Comparison of ENCODE assay signal across 8 mouse cellular contexts in the genomic region with DNA sequence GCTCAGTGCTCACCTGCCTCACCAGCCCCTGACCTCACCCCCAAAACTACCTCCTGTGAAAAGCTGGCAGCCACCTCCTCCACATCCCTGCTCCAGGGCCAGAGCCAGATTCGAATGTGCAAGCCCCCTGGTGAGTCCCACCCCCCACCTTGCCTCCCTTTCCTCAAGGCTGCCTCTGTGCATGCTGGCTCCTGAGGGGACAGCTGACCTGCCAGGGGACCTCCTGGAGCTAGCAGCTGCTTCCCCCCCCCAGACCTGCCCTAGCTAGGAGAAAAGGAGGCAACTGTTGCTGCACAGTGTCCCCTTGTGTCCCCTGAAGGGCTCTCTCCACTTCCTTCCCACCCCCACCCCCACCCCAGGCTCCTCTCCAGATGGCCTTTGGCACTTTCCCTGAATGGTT. TPM values are rescaled to one million over a fixed set of nuclear protein-coding genes. Genes with fewer than 3 reads are reported as not detected.
DNase-seq lines count a peak whose midpoint lies in the region; ATAC-seq and TF ChIP-seq lines count a peak whose summit lies in the region.
"Had no signal": no experiment of that assay in that cellular context is flagged by ENCODE, and none has a peak within 500 bp of the region (broad histone marks: within the 10 kb centered on the region; RNA-seq: fewer than 3 reads in every experiment).

No protein-coding gene starts in this region.

- peaks cover 95% of the 10 kb centered on the region for H3K4me1 ChIP-seq in liver, embryonic 13.5 days (replicated peaks)
- peaks cover 74% of the 10 kb centered on the region for H3K4me1 ChIP-seq in liver, embryonic 11.5 days (replicated peaks; ENCODE audit: control insufficient read depth, insufficient read depth, low read length)
- peaks cover 84% of the 10 kb centered on the region for H3K4me1 ChIP-seq in embryonic facial prominence, embryonic 15.5 days
- peaks cover 22% of the 10 kb centered on the region for H3K4me1 ChIP-seq in hindbrain, postnatal 0 days (ENCODE audit: insufficient read depth, low read length)
- H3K4me1 ChIP-seq in neural tube, embryonic 14.5 days (ENCODE audit: control insufficient read depth, insufficient read depth, low read length), result peaks cover 44% of the 10 kb centered on the region

- no peak overlapping the region for H3K4me3 ChIP-seq in liver, embryonic 13.5 days (replicated peaks)
- H3K4me3 ChIP-seq in liver, embryonic 11.5 days (ENCODE audit: low read depth, low read length), result no peak overlapping the region
- no peak overlapping the region for H3K4me3 ChIP-seq in embryonic facial prominence, embryonic 15.5 days (replicated peaks)
- H3K4me3 ChIP-seq in hindbrain, postnatal 0 days (ENCODE audit: low read length), result no peak overlapping the region
- no peak overlapping the region for H3K4me3 ChIP-seq in neural tube, embryonic 14.5 days (ENCODE audit: low read depth, low read length)

- 81% methylated on average over 1 of the region's 1 CpGs for WGBS in liver, embryonic 13.5 days (ENCODE audit: insufficient replicate concordance)
- 75% methylated on average over 1 of the region's 1 CpGs for WGBS in liver, embryonic 11.5 days
- WGBS in embryonic facial prominence, embryonic 15.5 days, result 27% methylated on average over 1 of the region's 1 CpGs
- WGBS in hindbrain, postnatal 0 days, result 13% methylated on average over 1 of the region's 1 CpGs
- 44% methylated on average over 1 of the region's 1 CpGs for whole genome bisulfite sequencing in neural tube, embryonic 14.5 days

- H3K36me3 ChIP-seq in liver, embryonic 13.5 days, result peaks cover 73% of the 10 kb centered on the region
- H3K36me3 ChIP-seq in liver, embryonic 11.5 days (ENCODE audit: control insufficient read depth, insufficient read depth, low read length), result peaks cover 55% of the 10 kb centered on the region
- H3K36me3 ChIP-seq in embryonic facial prominence, embryonic 15.5 days, result peaks cover 55% of the 10 kb centered on the region
- H3K36me3 ChIP-seq in hindbrain, postnatal 0 days (ENCODE audit: insufficient read depth, low read length), result peaks cover 40% of the 10 kb centered on the region
- H3K36me3 ChIP-seq in neural tube, embryonic 14.5 days (ENCODE audit: control insufficient read depth, insufficient read depth, low read length), result peaks cover 62% of the 10 kb centered on the region

- no peaks in the 10 kb centered on the region for H3K9me3 ChIP-seq in liver, embryonic 13.5 days (replicated peaks)
- no peaks in the 10 kb centered on the region for H3K9me3 ChIP-seq in liver, embryonic 11.5 days (ENCODE audit: control insufficient read depth, low read length)
- no peaks in the 10 kb centered on the region for H3K9me3 ChIP-seq in embryonic facial prominence, embryonic 15.5 days (replicated peaks)
- H3K9me3 ChIP-seq in hindbrain, postnatal 0 days (ENCODE audit: low read length), result no peaks in the 10 kb centered on the region
- no peaks in the 10 kb centered on the region for H3K9me3 ChIP-seq in neural tube, embryonic 14.5 days (ENCODE audit: control insufficient read depth, low read length)

- TF ChIP-seq CTCF in hindbrain, postnatal 0 days (IDR thresholded peaks at IDR 0.05; ENCODE audit: low read depth), result no peak

- ATAC-seq in liver, embryonic 13.5 days (ENCODE audit: low read depth), result no peak
- no peak for ATAC-seq in liver, embryonic 11.5 days (replicated peaks; ENCODE audit: low FRiP score)
- ATAC-seq in embryonic facial prominence, embryonic 15.5 days (ENCODE audit: insufficient number of reproducible peaks, low FRiP score, low TSS enrichment, low read depth), result no peak
- ATAC-seq in hindbrain, postnatal 0 days, result no peak
- no peak for ATAC-seq in neural tube, embryonic 14.5 days (ENCODE audit: low read depth)
- ATAC-seq in activated CD4-positive, CD25-positive, alpha-beta regulatory T cell, adult 4 months, result no peak

- H3K27ac ChIP-seq in liver, embryonic 13.5 days, result peak overlapping the region; percentile 27; the same call in 1 of the 2 replicates
- H3K27ac ChIP-seq in liver, embryonic 11.5 days (ENCODE audit: low read depth, low read length), result no peak overlapping the region
- peak overlapping the region; percentile 3; the same call in 1 of the 2 replicates for H3K27ac ChIP-seq in embryonic facial prominence, embryonic 15.5 days (replicated peaks)
- H3K27ac ChIP-seq in hindbrain, postnatal 0 days, result peak overlapping the region; percentile 96
- H3K27ac ChIP-seq in neural tube, embryonic 14.5 days (ENCODE audit: low read depth, low read length), result peak overlapping the region; percentile 52; the same call in 1 of the 2 replicates

- DNase-seq in liver, embryonic 13.5 days, result no peak
- no peak for DNase-seq in liver, embryonic 11.5 days (ENCODE audit: low spot score)
- no peak for DNase-seq in hindbrain, postnatal 0 days (ENCODE audit: low spot score)
- no peak for DNase-seq in layer of hippocampus, postnatal 36 days
- DNase-seq: cerebellum, adult 18-20 months had no signal

- H3K9ac ChIP-seq in liver, embryonic 13.5 days, result no peak overlapping the region
- no peak overlapping the region for H3K9ac ChIP-seq in liver, embryonic 11.5 days (ENCODE audit: low read depth, low read length)
- H3K9ac ChIP-seq in embryonic facial prominence, embryonic 15.5 days, result no peak overlapping the region
- no peak overlapping the region for H3K9ac ChIP-seq in hindbrain, postnatal 0 days (replicated peaks; ENCODE audit: low read length)
- no peak overlapping the region for H3K9ac ChIP-seq in neural tube, embryonic 14.5 days (replicated peaks; ENCODE audit: low read depth, low read length)

- no peaks in the 10 kb centered on the region for H3K27me3 ChIP-seq in liver, embryonic 13.5 days
- no peaks in the 10 kb centered on the region for H3K27me3 ChIP-seq in liver, embryonic 11.5 days (replicated peaks; ENCODE audit: control insufficient read depth, insufficient read depth, low read length)
- no peaks in the 10 kb centered on the region for H3K27me3 ChIP-seq in embryonic facial prominence, embryonic 15.5 days
- no peaks in the 10 kb centered on the region for H3K27me3 ChIP-seq in hindbrain, postnatal 0 days (ENCODE audit: insufficient read depth, low read length)
- no peaks in the 10 kb centered on the region for H3K27me3 ChIP-seq in neural tube, embryonic 14.5 days (ENCODE audit: control insufficient read depth, insufficient read depth, low read length)

- no peak overlapping the region for H3K4me2 ChIP-seq in liver, embryonic 13.5 days
- no peak overlapping the region for H3K4me2 ChIP-seq in liver, embryonic 11.5 days
- H3K4me2 ChIP-seq in embryonic facial prominence, embryonic 15.5 days (replicated peaks), result no peak overlapping the region
- no peak overlapping the region for H3K4me2 ChIP-seq in hindbrain, postnatal 0 days (ENCODE audit: low read depth, low read length)
- H3K4me2 ChIP-seq in neural tube, embryonic 14.5 days (ENCODE audit: low read depth, low read length), result no peak overlapping the region

RNA-seq across cellular contexts. Expression of a gene that starts 7.2 kb away (rescaled TPM):
- 3.0 and 3.3 TPM in 2 replicates for polyA plus RNA-seq in liver, embryonic 13.5 days (2015; fragmentation: Nextera tagmentation; extraction: Ambion mirVana)
- 19.2 and 20.1 TPM in 2 replicates for polyA plus RNA-seq in liver, embryonic 11.5 days (2014; fragmentation: Nextera tagmentation; extraction: Ambion mirVana)
- 18.3 and 20.4 TPM in 2 replicates for polyA plus RNA-seq in embryonic facial prominence, embryonic 15.5 days (2015; fragmentation: Nextera tagmentation; extraction: Ambion mirVana)
- total RNA-seq in hindbrain, postnatal 0 days (2014; rRNA removed), result 146 and 172 TPM in 2 replicates
- polyA plus RNA-seq in hindbrain, postnatal 0 days (2015; fragmentation: Nextera tagmentation; extraction: Ambion mirVana), result 14.7 and 15.8 TPM in 2 replicates
- polyA plus RNA-seq in neural tube, embryonic 14.5 days (2014; fragmentation: Nextera tagmentation; extraction: Ambion mirVana), result 38.8 and 39.8 TPM in 2 replicates
- polyA plus RNA-seq in activated CD4-positive, CD25-positive, alpha-beta regulatory T cell, adult 4 months (2017; shearing (Covaris generic)), result 1 to 10 TPM; 7.3 to 9.2 TPM
- total RNA-seq in layer of hippocampus, postnatal 36 days (2021), result 10 to 100 TPM; 58.9 to 62.6 TPM

RNA-seq across cellular contexts. Expression of a gene that starts 10.5 kb away (rescaled TPM):
- 19.5 and 21.9 TPM in 2 replicates for polyA plus RNA-seq in liver, embryonic 13.5 days (2015; fragmentation: Nextera tagmentation; extraction: Ambion mirVana)
- 22.5 and 25.1 TPM in 2 replicates for polyA plus RNA-seq in liver, embryonic 11.5 days (2014; fragmentation: Nextera tagmentation; extraction: Ambion mirVana)
- 102 and 116 TPM in 2 replicates for polyA plus RNA-seq in embryonic facial prominence, embryonic 15.5 days (2015; fragmentation: Nextera tagmentation; extraction: Ambion mirVana)
- total RNA-seq in hindbrain, postnatal 0 days (2014; rRNA removed), result 257 and 261 TPM in 2 replicates
- 730 and 732 TPM in 2 replicates for polyA plus RNA-seq in hindbrain, postnatal 0 days (2015; fragmentation: Nextera tagmentation; extraction: Ambion mirVana)
- polyA plus RNA-seq in neural tube, embryonic 14.5 days (2014; fragmentation: Nextera tagmentation; extraction: Ambion mirVana), result 249 and 286 TPM in 2 replicates
- polyA plus RNA-seq in activated CD4-positive, CD25-positive, alpha-beta regulatory T cell, adult 4 months (2017; shearing (Covaris generic)), result 100 to 1,000 TPM; 132 to 177 TPM
- 10 to 100 TPM; 58.5 to 63.4 TPM for total RNA-seq in layer of hippocampus, postnatal 36 days (2021)

RNA-seq across cellular contexts. Expression of a gene that starts 14.6 kb away (rescaled TPM):
- 0.54 and 0.69 TPM in 2 replicates for polyA plus RNA-seq in liver, embryonic 13.5 days (2015; fragmentation: Nextera tagmentation; extraction: Ambion mirVana)
- polyA plus RNA-seq in liver, embryonic 11.5 days (2014; fragmentation: Nextera tagmentation; extraction: Ambion mirVana), result 2.8 and 3.1 TPM in 2 replicates
- polyA plus RNA-seq in embryonic facial prominence, embryonic 15.5 days (2015; fragmentation: Nextera tagmentation; extraction: Ambion mirVana), result 9.3 and 10.9 TPM in 2 replicates
- 270 and 288 TPM in 2 replicates for total RNA-seq in hindbrain, postnatal 0 days (2014; rRNA removed)
- polyA plus RNA-seq in hindbrain, postnatal 0 days (2015; fragmentation: Nextera tagmentation; extraction: Ambion mirVana), result 95.5 and 106 TPM in 2 replicates
- polyA plus RNA-seq in neural tube, embryonic 14.5 days (2014; fragmentation: Nextera tagmentation; extraction: Ambion mirVana), result 82.2 and 101 TPM in 2 replicates
- polyA plus RNA-seq in activated CD4-positive, CD25-positive, alpha-beta regulatory T cell, adult 4 months (2017; shearing (Covaris generic)), result under 1 TPM; 0.74 to 0.96 TPM
- total RNA-seq in layer of hippocampus, postnatal 36 days (2021), result 100 to 1,000 TPM; 336 to 379 TPM

RNA-seq across cellular contexts. Expression of a gene that starts 16.8 kb away (rescaled TPM):
- 358 and 362 TPM in 2 replicates for polyA plus RNA-seq in liver, embryonic 13.5 days (2015; fragmentation: Nextera tagmentation; extraction: Ambion mirVana)
- 482 and 514 TPM in 2 replicates for polyA plus RNA-seq in liver, embryonic 11.5 days (2014; fragmentation: Nextera tagmentation; extraction: Ambion mirVana)
- 516 and 519 TPM in 2 replicates for polyA plus RNA-seq in embryonic facial prominence, embryonic 15.5 days (2015; fragmentation: Nextera tagmentation; extraction: Ambion mirVana)
- total RNA-seq in hindbrain, postnatal 0 days (2014; rRNA removed), result 273 and 303 TPM in 2 replicates
- polyA plus RNA-seq in hindbrain, postnatal 0 days (2015; fragmentation: Nextera tagmentation; extraction: Ambion mirVana), result 733 and 736 TPM in 2 replicates
- 472 and 519 TPM in 2 replicates for polyA plus RNA-seq in neural tube, embryonic 14.5 days (2014; fragmentation: Nextera tagmentation; extraction: Ambion mirVana)
- polyA plus RNA-seq in activated CD4-positive, CD25-positive, alpha-beta regulatory T cell, adult 4 months (2017; shearing (Covaris generic)), result 100 to 1,000 TPM; 338 to 428 TPM
- total RNA-seq in layer of hippocampus, postnatal 36 days (2021), result 100 to 1,000 TPM; 324 to 369 TPM

RNA-seq across cellular contexts. Expression of a gene that starts 17.5 kb away (rescaled TPM):
- 14.8 and 15.1 TPM in 2 replicates for polyA plus RNA-seq in liver, embryonic 13.5 days (2015; fragmentation: Nextera tagmentation; extraction: Ambion mirVana)
- polyA plus RNA-seq in liver, embryonic 11.5 days (2014; fragmentation: Nextera tagmentation; extraction: Ambion mirVana), result 21.8 and 27.4 TPM in 2 replicates
- polyA plus RNA-seq in embryonic facial prominence, embryonic 15.5 days (2015; fragmentation: Nextera tagmentation; extraction: Ambion mirVana), result 12.0 and 13.6 TPM in 2 replicates
- 2.6 and 3.2 TPM in 2 replicates for total RNA-seq in hindbrain, postnatal 0 days (2014; rRNA removed)
- polyA plus RNA-seq in hindbrain, postnatal 0 days (2015; fragmentation: Nextera tagmentation; extraction: Ambion mirVana), result 4.3 and 4.4 TPM in 2 replicates
- polyA plus RNA-seq in neural tube, embryonic 14.5 days (2014; fragmentation: Nextera tagmentation; extraction: Ambion mirVana), result 6.4 and 7.8 TPM in 2 replicates
- 10 to 100 TPM; 18.0 to 22.7 TPM for polyA plus RNA-seq in activated CD4-positive, CD25-positive, alpha-beta regulatory T cell, adult 4 months (2017; shearing (Covaris generic))
- 1 to 10 TPM; 6.4 to 6.9 TPM for total RNA-seq in layer of hippocampus, postnatal 36 days (2021)
